Mouse (Mus musculus): Measurements from ENCODE around the gene Tor1b. TPM values are rescaled to one million over a fixed set of nuclear protein-coding genes. Genes with fewer than 3 reads are reported as not detected.
"Not testable (repeated sequence)": the region's sequence is repeated elsewhere in the genome, so short reads cannot be mapped to it uniquely, and the experiment has no call there.

Gene Tor1b
- polyA plus RNA-seq, 1 experiment from 2014 or later, result 38.9 TPM

- not testable (repeated sequence) for ATAC-seq (ENCODE audit: low FRiP score, low TSS enrichment)
Observed at GRCm38 (mm10) chr2:30942116-30942515, 10.6 kb upstream of the Tor1b start.

GRCm38 (mm10) chr2:30942603-30943011, 10.2 kb upstream of the Tor1b start:
- Histone ChIP-seq H3K9me3 (ENCODE audit: low read length) (no peaks in the 10 kb centered on the region), H3K4me2 (replicated peaks; ENCODE audit: low read depth, low read length) (peak overlapping the region; percentile 54), H3K27ac (ENCODE audit: low read length) (no peak overlapping the region), H3K27me3 (ENCODE audit: insufficient read depth, low read length) (no peaks in the 10 kb centered on the region), H3K9ac (replicated peaks; ENCODE audit: low read length) (no peak overlapping the region; the same call in 1 of the 2 replicates), H3K4me1 (ENCODE audit: insufficient read depth, low read length) (0 out of 2 replicates have a peak, but pooled peaks cover 3% of the 10 kb centered on the region), H3K4me3 (ENCODE audit: low read length) (peak overlapping the region; percentile 40), H3K36me3 (ENCODE audit: insufficient read depth, low read length) (no peaks in the 10 kb centered on the region)
- WGBS, result 29% methylated on average over 16 of the region's 16 CpGs
- peak; percentile 76 for ATAC-seq (ENCODE audit: low FRiP score, low TSS enrichment)

More at GRCm38 (mm10) chr2:30942116-30942515, 10.6 kb upstream of the Tor1b start:
- not testable (repeated sequence) for H3K4me2 ChIP-seq (replicated peaks; ENCODE audit: low read depth, low read length); H3K4me3 ChIP-seq (ENCODE audit: low read length); H3K36me3 ChIP-seq (ENCODE audit: insufficient read depth, low read length); H3K27me3 ChIP-seq (ENCODE audit: insufficient read depth, low read length); H3K9ac ChIP-seq (replicated peaks; ENCODE audit: low read length); H3K4me1 ChIP-seq (ENCODE audit: insufficient read depth, low read length); H3K9me3 ChIP-seq (ENCODE audit: low read length); H3K27ac ChIP-seq (ENCODE audit: low read length)
- WGBS, result 43% methylated on average over 7 of the region's 7 CpGs

- ATAC-seq (ENCODE audit: low FRiP score, low TSS enrichment), result peak; percentile 44
- Histone ChIP-seq H3K4me3 (ENCODE audit: low read length) (peak overlapping the region; percentile 85), H3K9ac (replicated peaks; ENCODE audit: low read length) (peak overlapping the region; percentile 92; the same call in 1 of the 2 replicates), H3K27ac (ENCODE audit: low read length) (0 out of 2 replicates have a peak overlapping the region, but pooled peaks have one; percentile 44), H3K9me3 (ENCODE audit: low read length) (no peaks in the 10 kb centered on the region), H3K4me1 (ENCODE audit: insufficient read depth, low read length) (peaks cover 16% of the 10 kb centered on the region), H3K27me3 (ENCODE audit: insufficient read depth, low read length) (no peaks in the 10 kb centered on the region), H3K4me2 (replicated peaks; ENCODE audit: low read depth, low read length) (peak overlapping the region; percentile 64), H3K36me3 (ENCODE audit: insufficient read depth, low read length) (peaks cover 17% of the 10 kb centered on the region)
- WGBS, result 30% methylated on average over 5 of the region's 5 CpGs
Observed at GRCm38 (mm10) chr2:30952457-30952823, 319 bp upstream of the Tor1b start.

GRCm38 (mm10) chr2:30954797-30955196, 2.0 kb downstream of the Tor1b start:
- H3K27me3 ChIP-seq (ENCODE audit: insufficient read depth, low read length), result no peaks in the 10 kb centered on the region
- H3K36me3 ChIP-seq (ENCODE audit: insufficient read depth, low read length), result peaks cover 38% of the 10 kb centered on the region
- H3K4me2 ChIP-seq (replicated peaks; ENCODE audit: low read depth, low read length), result peak overlapping the region; percentile 64; the same call in 1 of the 2 replicates
- H3K27ac ChIP-seq (ENCODE audit: low read length), result no peak overlapping the region
- ATAC-seq (ENCODE audit: low FRiP score, low TSS enrichment), result no peak
- 65% methylated on average over 6 of the region's 6 CpGs for WGBS
- H3K4me3 ChIP-seq (ENCODE audit: low read length), result no peak overlapping the region
- no peaks in the 10 kb centered on the region for H3K9me3 ChIP-seq (ENCODE audit: low read length)
- H3K9ac ChIP-seq (replicated peaks; ENCODE audit: low read length), result 0 out of 2 replicates have a peak overlapping the region, but pooled peaks have one; percentile 6
- peaks cover 16% of the 10 kb centered on the region for H3K4me1 ChIP-seq (ENCODE audit: insufficient read depth, low read length)

DNA sequence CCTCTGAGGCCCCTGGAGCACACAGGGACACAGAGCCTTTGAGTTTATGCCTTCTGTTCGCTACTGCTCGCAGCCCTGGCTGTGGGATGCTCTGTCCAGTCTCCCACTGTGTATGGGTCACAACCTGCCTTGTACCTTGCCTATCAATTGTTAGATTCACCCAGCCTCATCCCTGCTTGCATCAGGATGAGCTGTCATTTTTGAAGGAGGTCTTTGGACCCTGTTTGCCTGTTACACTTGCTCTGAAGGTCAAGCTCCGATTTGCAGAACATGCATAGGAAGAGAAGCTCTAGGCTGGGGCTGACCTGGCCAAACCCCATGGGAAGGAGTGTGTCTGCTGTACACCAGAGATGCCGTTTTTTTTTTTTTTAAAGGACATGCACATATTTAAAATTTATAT, 4.8 kb downstream of the Tor1b start:
- H3K9ac ChIP-seq (replicated peaks; ENCODE audit: low read length), result no peak overlapping the region
- H3K9me3 ChIP-seq (ENCODE audit: low read length), result no peaks in the 10 kb centered on the region
- H3K27me3 ChIP-seq (ENCODE audit: insufficient read depth, low read length), result no peaks in the 10 kb centered on the region
- peaks cover 64% of the 10 kb centered on the region for H3K36me3 ChIP-seq (ENCODE audit: insufficient read depth, low read length)
- no peak for ATAC-seq (ENCODE audit: low FRiP score, low TSS enrichment)
- no peak overlapping the region for H3K27ac ChIP-seq (ENCODE audit: low read length)
- H3K4me2 ChIP-seq (replicated peaks; ENCODE audit: low read depth, low read length), result no peak overlapping the region
- H3K4me1 ChIP-seq (ENCODE audit: insufficient read depth, low read length), result peaks cover 16% of the 10 kb centered on the region
- H3K4me3 ChIP-seq (ENCODE audit: low read length), result no peak overlapping the region
- WGBS, result 73% methylated on average over 4 of the region's 4 CpGs

- H3K27me3 ChIP-seq (ENCODE audit: insufficient read depth, low read length), result no peaks in the 10 kb centered on the region
- no peak for ATAC-seq (ENCODE audit: low FRiP score, low TSS enrichment)
- H3K36me3 ChIP-seq (ENCODE audit: insufficient read depth, low read length), result peaks cover 76% of the 10 kb centered on the region
- no peak overlapping the region for H3K27ac ChIP-seq (ENCODE audit: low read length)
- no peaks in the 10 kb centered on the region for H3K9me3 ChIP-seq (ENCODE audit: low read length)
- no peak overlapping the region for H3K9ac ChIP-seq (replicated peaks; ENCODE audit: low read length)
- peaks cover 13% of the 10 kb centered on the region for H3K4me1 ChIP-seq (ENCODE audit: insufficient read depth, low read length)
- 93% methylated on average over 14 of the region's 14 CpGs for WGBS
- H3K4me2 ChIP-seq (replicated peaks; ENCODE audit: low read depth, low read length), result no peak overlapping the region
- no peak overlapping the region for H3K4me3 ChIP-seq (ENCODE audit: low read length)
Observed at GRCm38 (mm10) chr2:30958726-30959125, 6.0 kb downstream of the Tor1b start.

- no peak overlapping the region for H3K4me2 ChIP-seq (replicated peaks; ENCODE audit: low read depth, low read length)
- no peaks in the 10 kb centered on the region for H3K9me3 ChIP-seq (ENCODE audit: low read length)
- H3K4me1 ChIP-seq (ENCODE audit: insufficient read depth, low read length), result 0 out of 2 replicates have a peak, but pooled peaks cover 4% of the 10 kb centered on the region
- H3K27ac ChIP-seq (ENCODE audit: low read length), result no peak overlapping the region
- no peak for ATAC-seq (ENCODE audit: low FRiP score, low TSS enrichment)
- H3K36me3 ChIP-seq (ENCODE audit: insufficient read depth, low read length), result peaks cover 81% of the 10 kb centered on the region
- 37% methylated on average over 5 of the region's 5 CpGs for WGBS
- H3K9ac ChIP-seq (replicated peaks; ENCODE audit: low read length), result no peak overlapping the region
- no peak overlapping the region for H3K4me3 ChIP-seq (ENCODE audit: low read length)
- no peaks in the 10 kb centered on the region for H3K27me3 ChIP-seq (ENCODE audit: insufficient read depth, low read length)
Observed at GRCm38 (mm10) chr2:30959856-30960255, 7.1 kb downstream of the Tor1b start.

GRCm38 (mm10) chr2:30962570-30963254, 10.0 kb downstream of the Tor1b start:
- H3K36me3 ChIP-seq (ENCODE audit: insufficient read depth, low read length), result peaks cover 66% of the 10 kb centered on the region
- no peak overlapping the region for H3K4me2 ChIP-seq (replicated peaks; ENCODE audit: low read depth, low read length)
- 82% methylated on average over 11 of the region's 11 CpGs for WGBS
- no peak overlapping the region for H3K27ac ChIP-seq (ENCODE audit: low read length)
- ATAC-seq (ENCODE audit: low FRiP score, low TSS enrichment), result no peak
- no peak overlapping the region for H3K9ac ChIP-seq (replicated peaks; ENCODE audit: low read length)
- H3K9me3 ChIP-seq (ENCODE audit: low read length), result no peaks in the 10 kb centered on the region
- H3K27me3 ChIP-seq (ENCODE audit: insufficient read depth, low read length), result no peaks in the 10 kb centered on the region
- peaks cover 11% of the 10 kb centered on the region for H3K4me1 ChIP-seq (ENCODE audit: insufficient read depth, low read length)
- H3K4me3 ChIP-seq (ENCODE audit: low read length), result no peak overlapping the region

- peaks cover 44% of the 10 kb centered on the region for H3K36me3 ChIP-seq (ENCODE audit: insufficient read depth, low read length)
- 94% methylated on average over 8 of the region's 8 CpGs for WGBS
- ATAC-seq (ENCODE audit: low FRiP score, low TSS enrichment), result no peak
- H3K4me1 ChIP-seq (ENCODE audit: insufficient read depth, low read length), result peaks cover 11% of the 10 kb centered on the region
- no peak overlapping the region for H3K9ac ChIP-seq (replicated peaks; ENCODE audit: low read length)
- peaks cover 3% of the 10 kb centered on the region; the same call in 1 of the 2 replicates for H3K9me3 ChIP-seq (ENCODE audit: low read length)
- no peak overlapping the region for H3K4me2 ChIP-seq (replicated peaks; ENCODE audit: low read depth, low read length)
- no peaks in the 10 kb centered on the region for H3K27me3 ChIP-seq (ENCODE audit: insufficient read depth, low read length)
- no peak overlapping the region for H3K4me3 ChIP-seq (ENCODE audit: low read length)
- H3K27ac ChIP-seq (ENCODE audit: low read length), result no peak overlapping the region
Observed at GRCm38 (mm10) chr2:30965627-30966026, 12.9 kb downstream of the Tor1b start.

- WGBS, result 8% methylated on average over 16 of the region's 16 CpGs
- H3K4me3 ChIP-seq (ENCODE audit: low read length), result peak overlapping the region; percentile 99
Observed at GRCm38 (mm10) chr2:30966826-30967225, 14.1 kb downstream of the Tor1b start.

More at GRCm38 (mm10) chr2:30966826-30967225, 14.1 kb downstream of the Tor1b start:
- Histone ChIP-seq H3K4me1 (ENCODE audit: insufficient read depth, low read length) (peaks cover 11% of the 10 kb centered on the region), H3K27me3 (ENCODE audit: insufficient read depth, low read length) (no peaks in the 10 kb centered on the region), H3K27ac (ENCODE audit: low read length) (no peak overlapping the region; the same call in 1 of the 2 replicates), H3K36me3 (ENCODE audit: insufficient read depth, low read length) (peaks cover 33% of the 10 kb centered on the region), H3K4me2 (replicated peaks; ENCODE audit: low read depth, low read length) (peak overlapping the region; percentile 84), H3K9me3 (ENCODE audit: low read length) (peaks cover 3% of the 10 kb centered on the region; the same call in 1 of the 2 replicates), H3K9ac (replicated peaks; ENCODE audit: low read length) (peak overlapping the region; percentile 93)
- peak; percentile 33; the same call in 1 of the 2 replicates for ATAC-seq (ENCODE audit: low FRiP score, low TSS enrichment)
